Mouse (Mus musculus) kidney, postnatal 10 days (tissue): Measurements from ENCODE around the gene Stac3.

Experiments used
- DNase-seq: peaks from one replicate; pipeline ENCODE4 v3.0.0; 2021; ENCODE audit warnings: mixed read lengths

The Stac3 gene

GRCm38 (mm10) chr10:127500894-127501893 lies at the start of gene Stac3:
TSS of gene Stac3 (plus strand) at chr10:127501686.
- DNase-seq, result no peak

DNA sequence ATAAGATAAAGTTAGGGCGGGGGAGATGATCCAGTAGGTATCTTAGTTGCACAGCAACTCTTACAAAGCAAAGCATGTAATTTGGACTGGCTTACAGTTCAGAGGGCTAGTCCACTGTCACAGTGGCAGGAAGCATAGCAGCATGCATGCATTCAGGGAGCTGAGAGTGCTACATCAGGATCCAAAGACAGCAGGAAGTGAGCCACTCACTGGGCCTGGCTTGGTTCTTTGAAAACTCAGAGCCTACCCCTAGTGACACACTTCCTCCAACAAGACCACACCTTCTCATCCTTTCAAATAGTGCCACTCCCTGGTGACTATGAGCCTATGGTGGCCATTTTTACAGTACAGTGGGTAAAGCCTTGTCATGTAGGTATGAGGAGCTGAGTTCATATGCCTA lies 47.8 kb upstream of the Stac3 start:
- DNase-seq, result no peak

DNA sequence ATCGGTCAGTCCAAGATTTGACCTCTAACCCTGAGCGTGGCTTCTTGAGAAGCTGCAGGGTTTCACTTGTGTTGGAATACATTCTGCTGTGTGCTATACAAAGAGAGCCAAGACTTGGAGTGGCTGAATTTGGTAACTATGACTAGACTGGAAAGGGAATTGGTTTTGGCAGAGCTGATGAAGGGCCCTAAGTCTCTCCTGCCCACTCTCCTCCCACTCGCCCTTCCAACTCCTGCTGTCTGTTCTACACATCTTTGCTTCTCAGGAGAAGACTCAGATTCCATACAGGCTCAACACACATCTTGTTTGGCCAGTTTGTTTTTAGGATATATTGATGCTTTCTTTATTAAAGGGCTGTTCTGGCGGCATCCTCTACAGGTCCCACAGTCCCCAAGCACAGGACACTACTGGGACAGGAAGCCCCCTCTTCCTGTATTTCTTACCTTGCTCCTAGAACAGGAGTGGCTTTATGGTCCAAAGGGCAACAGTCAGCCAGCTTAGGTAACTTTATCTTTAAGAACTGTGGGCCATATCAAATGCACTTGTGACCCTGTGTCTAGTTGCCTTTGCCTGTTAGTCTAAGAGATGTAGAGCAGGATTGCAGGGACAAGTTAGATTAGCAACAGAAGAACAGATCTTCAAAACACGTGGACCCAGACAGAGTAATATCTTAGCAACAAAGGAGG lies 38.9 kb upstream of the Stac3 start:
- DNase-seq, result no peak

- peak; percentile 66 for DNase-seq
Measured at GRCm38 (mm10) chr10:127471281-127471988, 30.1 kb upstream of the Stac3 start.

DNA sequence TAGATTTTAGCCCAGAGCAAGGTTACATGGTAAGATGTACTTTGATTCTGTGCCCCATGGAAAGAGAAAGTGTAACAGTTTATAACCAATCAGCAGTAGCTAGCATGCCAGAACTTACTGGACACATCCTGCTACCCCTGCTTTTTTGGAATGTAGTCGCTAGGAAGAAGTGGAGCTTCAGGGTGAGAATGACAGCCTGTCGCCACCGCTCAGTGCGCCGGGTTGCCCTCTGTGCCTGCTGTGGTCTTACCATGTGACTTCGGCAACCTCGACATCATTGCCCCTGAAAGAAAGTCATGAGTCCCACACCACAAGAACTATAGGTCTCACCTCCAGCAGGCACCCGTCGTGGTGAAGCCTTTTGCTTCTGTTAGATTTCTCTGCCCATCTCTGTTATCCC lies 28.8 kb upstream of the Stac3 start:
- no peak for DNase-seq

DNA sequence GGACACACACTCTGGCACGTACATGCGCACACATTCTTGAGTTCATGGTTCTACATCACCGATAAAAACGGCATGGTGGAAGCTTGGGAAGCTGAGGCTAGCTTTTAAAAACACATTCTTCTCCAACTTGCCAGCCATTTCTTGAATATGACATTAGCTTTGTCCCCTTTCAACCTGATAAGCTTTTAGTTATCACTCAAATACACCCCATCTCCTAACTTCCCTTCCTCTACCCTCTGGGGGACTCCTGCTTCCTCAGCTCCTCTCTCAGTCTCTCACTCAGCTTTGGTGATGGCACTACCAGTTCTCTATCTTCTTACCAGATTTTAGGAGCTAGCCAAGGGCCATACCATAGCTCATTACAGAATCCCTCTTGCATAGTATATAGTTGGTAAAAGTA lies 26.3 kb upstream of the Stac3 start:
- no peak for DNase-seq

GRCm38 (mm10) chr10:127476541-127476940 lies 24.9 kb upstream of the Stac3 start:
- no peak for DNase-seq

DNA sequence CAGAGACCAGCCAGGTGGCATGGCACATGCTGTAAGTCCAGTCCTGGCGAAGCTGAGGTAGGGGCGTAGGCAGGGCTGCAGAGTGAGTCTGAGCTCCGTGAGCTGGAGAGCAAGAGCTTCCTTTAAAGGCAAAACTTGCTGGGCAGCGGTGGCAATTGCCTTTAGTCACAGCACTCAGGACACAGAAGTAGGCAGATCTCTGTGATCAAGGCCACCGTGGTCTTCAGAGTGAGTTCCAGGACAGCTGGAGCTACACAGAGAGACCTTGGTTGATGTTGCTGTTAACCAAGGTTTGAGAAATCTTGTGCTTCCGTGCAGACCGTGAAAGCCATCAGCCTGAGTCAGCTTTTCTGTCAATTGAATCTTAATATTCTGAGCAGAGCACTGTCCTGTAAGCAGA lies 24.2 kb upstream of the Stac3 start:
- no peak for DNase-seq

- DNase-seq, result peak; percentile 43
Measured at GRCm38 (mm10) chr10:127479131-127479530, 22.4 kb upstream of the Stac3 start.

DNA sequence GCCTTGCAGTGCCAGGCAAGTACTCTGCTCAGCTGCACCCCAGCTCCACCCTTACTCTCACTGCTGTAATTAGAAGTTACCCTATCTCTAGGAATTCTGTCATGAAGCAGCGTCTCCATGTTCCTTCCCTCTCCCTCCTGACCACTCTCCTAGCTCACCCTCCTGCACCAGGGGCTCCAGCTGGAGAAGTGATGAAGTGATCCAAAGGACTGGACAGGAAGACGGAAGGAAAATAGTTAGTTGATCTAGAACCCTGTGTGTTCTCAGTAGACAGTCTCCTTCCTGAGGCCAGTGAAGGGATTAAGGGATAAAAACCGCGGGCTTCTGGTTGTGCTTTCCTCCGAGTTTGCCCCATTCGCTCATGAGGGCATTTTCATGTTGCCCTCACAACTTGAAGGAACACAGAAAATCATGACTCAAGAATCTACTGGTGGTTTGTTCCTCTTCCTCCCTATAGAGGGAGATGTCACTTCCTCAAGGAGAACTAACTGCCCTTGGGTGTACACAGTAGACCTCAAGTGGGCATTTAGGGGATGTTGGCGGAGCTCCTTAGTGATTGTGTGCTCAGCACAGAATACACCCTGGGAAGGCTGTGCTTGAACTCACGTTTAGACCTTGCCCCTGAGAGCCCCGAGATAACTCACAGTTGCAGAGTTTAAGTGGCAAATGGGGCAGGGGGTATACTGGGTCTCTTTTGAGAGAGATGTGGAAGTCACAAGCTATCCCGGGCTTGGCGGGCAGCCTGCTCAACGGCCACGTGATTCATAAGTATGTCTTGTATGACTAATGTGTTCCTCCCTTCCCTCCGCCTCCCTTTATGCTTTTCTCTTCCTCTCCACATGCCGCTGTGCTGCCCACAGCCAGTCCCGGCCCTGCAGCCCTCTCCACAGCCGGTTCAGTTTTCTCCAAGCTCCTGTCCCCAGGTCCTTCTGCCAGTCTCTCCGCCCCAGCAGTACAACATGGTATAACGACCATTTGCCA lies 20.4 kb upstream of the Stac3 start:
- DNase-seq, result peak; percentile 82

GRCm38 (mm10) chr10:127485235-127485634 lies 16.3 kb upstream of the Stac3 start:
- DNase-seq, result no peak

DNA sequence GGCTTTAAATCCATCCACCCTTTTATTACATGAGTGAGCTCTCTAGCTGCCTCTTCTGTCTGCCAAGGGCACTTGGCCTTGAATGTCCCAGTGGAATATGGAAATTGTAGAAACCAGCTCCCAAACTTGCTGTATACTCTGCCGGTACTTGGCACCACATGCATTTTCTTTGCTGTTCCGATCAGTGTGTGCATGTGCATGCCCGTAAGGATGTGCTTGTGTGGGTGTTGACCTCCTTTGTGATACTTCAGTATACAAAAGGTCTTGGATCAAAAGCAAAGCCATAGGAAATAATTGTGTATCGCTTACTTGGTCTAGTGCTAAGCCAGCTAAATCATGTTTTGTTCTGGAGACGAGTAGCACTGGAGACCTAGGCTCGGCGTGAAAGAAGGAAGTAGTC lies 12.6 kb upstream of the Stac3 start:
- DNase-seq, result no peak

DNA sequence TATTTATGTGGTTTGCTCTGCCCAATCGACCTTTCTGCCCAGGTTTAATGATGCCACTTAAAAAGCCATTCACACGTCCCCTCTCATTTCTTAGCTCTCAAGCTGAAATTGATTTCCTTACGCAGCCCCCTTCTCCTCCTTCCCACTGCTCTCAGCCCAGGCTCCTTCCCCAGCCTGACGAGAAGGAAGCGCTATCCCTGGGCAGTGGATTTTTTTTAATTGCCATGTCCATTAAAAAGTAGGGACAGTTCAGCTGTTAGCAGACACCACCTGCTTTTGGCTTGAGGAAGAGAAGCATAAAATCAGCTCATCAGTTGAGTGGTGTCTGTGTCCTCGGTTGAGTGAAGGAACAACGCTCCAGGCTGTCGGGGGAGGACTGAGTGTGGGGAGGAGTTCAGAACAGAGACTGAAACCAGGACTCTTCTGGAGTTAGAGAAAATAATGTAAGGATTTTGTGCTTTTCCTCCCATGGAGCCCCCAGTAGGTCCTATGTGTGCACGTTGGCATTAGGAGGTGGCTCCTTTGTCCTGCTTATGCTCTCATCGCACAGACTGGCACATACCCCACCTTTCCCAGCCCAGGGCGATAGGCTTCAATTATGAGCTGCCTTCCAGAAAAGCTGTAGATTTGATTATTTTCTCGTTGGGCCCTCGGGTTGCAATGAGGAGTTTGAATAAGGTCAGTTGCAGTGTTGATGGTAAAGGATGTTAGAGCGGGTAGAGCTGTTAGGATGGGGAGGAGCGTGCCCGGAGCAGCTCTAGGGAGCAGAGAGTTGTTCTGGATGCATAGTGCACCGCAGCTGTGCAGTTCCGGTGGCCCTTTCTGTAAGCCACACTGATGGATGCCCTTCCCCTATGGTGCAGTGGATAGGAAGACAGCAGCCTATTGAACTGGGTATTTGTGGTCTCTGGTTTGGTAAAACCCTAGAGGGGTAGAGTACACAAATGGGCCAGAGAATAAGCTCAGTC lies 11.0 kb upstream of the Stac3 start:
- DNase-seq, result no peak

DNA sequence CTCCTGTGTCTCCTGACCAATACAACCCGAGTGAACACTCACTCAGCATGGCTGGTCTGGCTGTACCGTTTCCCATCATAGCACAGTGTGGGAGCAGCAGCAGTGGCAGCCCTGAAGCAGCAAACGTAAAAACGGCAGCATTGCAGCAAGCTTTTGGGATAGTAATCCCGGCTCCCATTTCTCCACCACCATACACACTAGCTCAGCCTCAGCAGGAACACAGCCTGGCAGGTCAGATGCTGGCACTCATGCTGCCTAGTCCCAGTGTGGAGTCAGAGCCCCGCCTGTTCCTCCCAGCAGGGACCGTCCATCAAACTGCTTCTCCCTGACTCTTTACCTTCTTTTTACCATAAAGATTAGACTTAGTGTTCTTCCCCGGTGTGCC lies 10.4 kb upstream of the Stac3 start:
- no peak for DNase-seq

GRCm38 (mm10) chr10:127492118-127492517 lies 9.4 kb upstream of the Stac3 start:
- no peak for DNase-seq

DNA sequence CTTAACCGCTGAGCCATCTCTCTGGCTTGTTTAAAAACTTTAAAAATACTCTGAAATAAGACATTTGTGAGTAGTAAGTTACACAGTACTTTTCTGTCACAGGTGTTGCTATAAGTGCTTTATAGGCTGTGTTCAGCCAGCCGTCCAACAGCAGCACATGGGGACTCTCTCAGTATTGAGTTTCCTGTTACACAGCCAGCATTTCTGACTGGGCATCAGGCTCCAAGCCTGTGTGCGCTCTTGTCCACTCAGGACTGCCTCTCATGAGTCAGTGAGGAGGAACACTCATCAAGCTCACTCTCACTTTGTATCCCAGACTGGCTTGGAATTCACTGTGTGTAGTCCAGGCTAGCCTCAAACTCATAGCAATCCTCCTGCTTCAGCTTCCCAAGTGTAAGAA lies 5.3 kb upstream of the Stac3 start:
- DNase-seq, result no peak

DNA sequence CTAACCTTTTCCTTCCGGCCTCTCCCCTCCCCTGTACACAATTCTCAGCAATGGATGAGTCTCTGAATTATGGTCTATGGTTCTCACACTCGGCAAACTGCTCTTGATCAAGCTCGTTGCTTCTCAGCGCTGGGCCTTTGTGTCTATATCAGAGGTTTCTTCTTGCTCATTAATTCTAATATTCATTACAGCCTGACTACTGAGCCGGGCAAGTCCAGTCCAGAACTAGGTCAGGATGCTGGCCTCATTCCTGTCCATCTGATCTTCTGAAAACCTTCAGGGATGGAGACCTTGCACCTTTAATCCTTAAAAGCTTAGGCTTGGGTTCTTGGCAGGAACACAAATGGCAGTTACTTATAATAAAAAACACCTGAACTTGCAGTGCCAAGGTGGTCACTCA lies 2.0 kb upstream of the Stac3 start:
- no peak for DNase-seq

DNA sequence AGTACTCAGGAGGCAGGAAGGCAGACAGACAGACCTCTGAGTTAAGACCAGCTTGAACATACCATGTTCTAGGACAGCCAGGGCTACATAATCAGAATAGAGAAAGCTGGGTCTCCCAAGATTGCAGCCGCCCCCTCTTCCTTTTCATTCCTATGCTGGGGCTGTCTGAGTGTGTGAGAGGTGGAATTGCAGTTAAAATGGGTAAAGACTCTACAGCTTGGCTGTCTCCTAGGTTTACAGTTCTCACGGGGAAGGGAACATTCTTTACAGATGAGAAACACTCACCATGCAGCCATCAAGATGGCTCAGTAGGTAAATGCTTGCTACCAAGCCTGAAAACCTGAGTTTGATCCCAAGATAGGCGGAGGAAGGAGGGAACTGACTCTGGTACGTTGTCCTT lies 1.4 kb upstream of the Stac3 start:
- DNase-seq, result no peak

DNA sequence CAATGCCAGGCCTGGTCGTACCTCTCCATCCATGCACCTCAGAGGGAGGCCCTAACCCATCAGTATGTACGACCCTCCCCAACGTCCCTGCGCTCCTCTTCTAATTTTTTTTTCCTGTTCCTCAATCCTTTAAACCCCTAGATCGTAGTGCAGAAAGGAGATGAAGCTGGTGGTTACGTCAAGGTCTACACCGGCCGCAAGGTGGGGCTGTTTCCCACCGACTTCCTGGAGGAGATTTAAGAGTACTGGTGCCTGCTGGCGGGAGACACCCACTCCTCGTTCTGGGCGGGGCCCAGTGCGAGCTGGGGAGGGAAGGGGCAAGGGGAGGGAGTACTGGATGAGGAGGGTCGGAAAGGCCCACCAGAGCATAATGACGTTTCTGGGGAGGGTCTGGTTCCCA lies 6.8 kb downstream of the Stac3 start:
- peak; percentile 89 for DNase-seq

GRCm38 (mm10) chr10:127509051-127509836 lies 7.8 kb downstream of the Stac3 start:
- peak; percentile 93 for DNase-seq
